Mouse (Mus musculus) heart, adult 11 months (tissue): ENCODE measurements around the gene Astn2.
A peak's percentile ranks its signal among the peaks of the same experiment; 100 is the strongest.

Source experiments
- DNase-seq: peaks from one replicate; pipeline ENCODE4 v3.0.0; 2022

Gene Astn2

GRCm38 (mm10) chr4:66158714-66159113, 245.7 kb downstream of the Astn2 start:
- no peak for DNase-seq

DNA sequence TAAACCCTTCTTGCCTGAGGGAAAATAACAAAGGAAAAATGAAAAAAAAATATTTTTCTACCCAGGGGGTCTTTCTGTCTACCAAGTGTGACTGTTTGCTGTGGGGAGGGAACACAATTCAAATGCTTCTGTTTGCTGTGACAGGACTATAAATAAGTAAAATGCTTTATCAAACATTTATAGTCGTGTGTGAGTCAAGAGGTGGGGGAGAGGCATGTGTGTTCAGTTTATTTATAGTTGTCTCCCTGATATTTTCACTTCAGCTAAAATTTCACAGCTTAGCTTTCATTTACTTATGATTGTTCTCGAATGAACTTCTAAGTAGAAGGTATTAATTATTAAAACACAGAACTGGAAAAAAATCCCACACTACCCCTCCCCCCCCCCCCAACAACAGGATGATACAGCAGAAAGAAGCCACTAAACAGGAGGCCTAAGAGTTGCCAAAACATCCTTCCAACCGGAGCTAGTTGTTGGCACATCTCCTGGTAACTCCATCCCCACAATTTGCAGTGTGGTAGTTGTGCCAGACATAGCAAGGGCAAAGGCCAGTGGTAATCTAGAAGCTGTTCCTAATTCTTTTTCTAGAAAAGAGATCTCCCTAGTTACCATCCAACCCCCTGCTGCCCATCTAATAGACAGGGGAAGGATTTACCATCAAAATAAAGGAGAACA, 246.8 kb downstream of the Astn2 start:
- DNase-seq: peak; percentile 89

DNA sequence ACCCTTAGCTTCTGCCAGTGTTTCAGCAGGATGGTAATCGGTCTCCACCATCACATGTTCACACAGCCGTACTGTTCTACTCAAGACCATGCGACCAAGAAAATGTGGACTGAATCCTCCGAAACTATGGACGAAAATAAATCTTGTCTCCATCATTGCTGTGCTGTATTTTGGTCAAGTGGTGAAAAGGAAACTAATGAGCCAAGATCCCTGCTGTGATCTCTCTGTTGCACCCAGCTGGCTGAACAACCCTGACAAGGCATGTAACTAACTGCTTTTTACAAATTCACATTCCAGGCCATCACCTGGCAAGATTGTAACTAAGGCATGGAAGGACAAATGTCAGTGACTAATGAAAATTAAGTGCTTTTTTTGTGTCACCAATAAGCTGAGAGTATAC, 257.9 kb downstream of the Astn2 start:
- DNase-seq: peak; percentile 66

- DNase-seq: no peak
Measured at GRCm38 (mm10) chr4:66126181-66126580, 278.2 kb downstream of the Astn2 start.

GRCm38 (mm10) chr4:66122766-66123358, 281.5 kb downstream of the Astn2 start:
- no peak for DNase-seq

DNA sequence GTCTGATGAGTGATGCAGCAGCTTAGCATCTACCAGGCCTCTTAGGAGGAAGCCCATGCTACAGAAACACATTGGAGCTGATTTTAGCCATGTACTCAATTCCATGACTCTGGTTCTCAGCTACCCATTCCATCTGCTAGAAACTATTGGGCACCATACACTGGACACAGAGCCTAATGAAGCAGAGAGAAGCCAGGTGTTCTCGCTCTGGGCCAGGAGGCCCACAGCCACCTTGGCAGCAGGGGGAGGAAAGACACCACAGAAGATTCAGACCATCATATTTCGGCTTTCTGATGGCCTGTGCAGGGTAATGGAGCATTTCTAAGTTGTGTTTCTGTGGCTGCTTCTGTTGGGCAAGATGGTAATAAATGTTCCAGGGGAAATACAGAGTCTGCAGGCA, 290.2 kb downstream of the Astn2 start:
- no peak for DNase-seq

GRCm38 (mm10) chr4:66102037-66102436, 302.4 kb downstream of the Astn2 start:
- no peak for DNase-seq

- DNase-seq: no peak
Measured at GRCm38 (mm10) chr4:66097629-66098028, 306.8 kb downstream of the Astn2 start.

DNA sequence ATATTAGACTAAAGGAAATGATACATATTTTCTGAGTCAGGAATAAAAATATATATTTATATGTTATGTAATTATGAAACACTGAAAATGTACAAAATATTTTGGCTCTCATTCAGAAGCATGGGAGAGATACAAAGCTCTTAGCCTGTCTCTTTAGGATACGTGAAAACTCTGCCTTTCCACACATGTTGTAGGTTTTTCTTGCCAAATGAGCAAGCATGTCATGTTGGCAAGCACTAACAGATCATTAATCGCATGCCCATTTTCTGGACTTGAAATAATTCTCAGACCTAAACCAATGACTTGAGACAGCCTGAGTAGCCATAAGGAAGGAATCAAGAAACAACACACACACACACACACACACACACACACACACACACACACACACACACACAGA, 308.3 kb downstream of the Astn2 start:
- DNase-seq: no peak

DNA sequence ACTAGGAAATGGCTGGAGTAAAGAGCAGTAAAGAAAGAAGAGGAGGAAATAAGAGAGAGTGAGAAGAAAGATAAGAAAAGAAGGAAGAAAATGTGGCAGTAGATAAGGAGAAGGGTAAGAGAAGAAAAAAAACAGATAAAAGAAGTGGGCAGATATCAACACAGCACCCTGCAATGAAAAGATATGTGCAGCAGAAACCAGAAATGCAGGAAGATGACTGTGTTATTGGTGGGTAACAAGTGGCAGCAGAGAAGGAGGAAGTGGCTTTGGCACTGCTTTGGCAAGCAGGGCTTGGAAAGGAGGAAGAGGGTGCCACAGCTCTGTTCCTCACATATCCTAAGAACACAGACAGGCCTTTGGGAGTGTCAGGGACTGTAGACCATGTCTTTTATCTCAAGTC, 347.2 kb downstream of the Astn2 start:
- DNase-seq: peak; percentile 27

GRCm38 (mm10) chr4:66055690-66056089, 348.7 kb downstream of the Astn2 start:
- DNase-seq: peak; percentile 31

GRCm38 (mm10) chr4:66043014-66043672, 361.3 kb downstream of the Astn2 start:
- DNase-seq: no peak

DNA sequence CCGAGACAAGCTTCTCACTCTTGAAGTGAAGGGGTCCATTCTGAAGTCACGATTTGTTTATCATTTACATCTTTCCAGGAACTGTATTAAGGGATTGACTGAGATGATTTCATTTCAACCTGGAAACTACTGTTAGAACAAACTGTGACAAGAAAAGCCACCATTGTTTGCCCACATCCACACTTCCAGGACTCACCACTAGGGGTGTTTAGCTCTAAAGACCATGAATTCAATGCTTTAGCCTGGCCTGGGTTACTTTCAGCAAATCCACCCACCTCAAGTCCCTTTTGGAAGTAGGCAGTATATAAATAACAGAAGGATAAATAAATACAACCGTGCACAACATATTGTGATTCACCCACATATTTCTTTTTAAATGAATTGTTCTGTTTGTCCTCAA, 370.6 kb downstream of the Astn2 start:
- DNase-seq: peak; percentile 60

DNA sequence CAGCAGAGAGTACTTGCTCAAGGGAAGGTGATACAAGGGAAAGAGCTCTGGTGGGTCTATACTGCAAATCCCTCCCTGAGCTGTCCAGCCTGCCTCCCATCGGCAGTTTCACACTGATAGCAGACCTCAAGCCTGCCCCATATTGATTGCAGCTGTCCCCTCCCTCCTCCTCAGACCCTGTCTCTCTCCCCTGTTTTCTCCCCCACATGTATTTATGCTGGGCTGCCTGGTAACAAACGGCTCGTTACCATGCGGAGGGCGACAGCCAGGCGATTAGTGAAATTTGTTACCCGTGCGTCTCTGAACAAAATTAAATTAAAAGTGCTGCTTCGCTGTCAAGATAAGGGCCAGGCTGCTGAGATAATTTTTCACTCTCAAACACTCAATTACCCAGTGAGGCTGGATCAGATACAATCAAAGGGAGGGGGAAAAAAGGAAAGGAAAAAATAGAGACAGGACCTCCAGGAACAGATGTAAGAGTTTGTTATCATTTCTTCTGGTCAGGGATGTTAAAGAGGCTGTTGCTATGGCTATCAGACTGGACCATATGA, 373.0 kb downstream of the Astn2 start:
- DNase-seq: peak; percentile 45

GRCm38 (mm10) chr4:66029901-66030300, 374.5 kb downstream of the Astn2 start:
- DNase-seq: no peak

GRCm38 (mm10) chr4:66027866-66028265, 376.5 kb downstream of the Astn2 start:
- DNase-seq: peak; percentile 52

DNA sequence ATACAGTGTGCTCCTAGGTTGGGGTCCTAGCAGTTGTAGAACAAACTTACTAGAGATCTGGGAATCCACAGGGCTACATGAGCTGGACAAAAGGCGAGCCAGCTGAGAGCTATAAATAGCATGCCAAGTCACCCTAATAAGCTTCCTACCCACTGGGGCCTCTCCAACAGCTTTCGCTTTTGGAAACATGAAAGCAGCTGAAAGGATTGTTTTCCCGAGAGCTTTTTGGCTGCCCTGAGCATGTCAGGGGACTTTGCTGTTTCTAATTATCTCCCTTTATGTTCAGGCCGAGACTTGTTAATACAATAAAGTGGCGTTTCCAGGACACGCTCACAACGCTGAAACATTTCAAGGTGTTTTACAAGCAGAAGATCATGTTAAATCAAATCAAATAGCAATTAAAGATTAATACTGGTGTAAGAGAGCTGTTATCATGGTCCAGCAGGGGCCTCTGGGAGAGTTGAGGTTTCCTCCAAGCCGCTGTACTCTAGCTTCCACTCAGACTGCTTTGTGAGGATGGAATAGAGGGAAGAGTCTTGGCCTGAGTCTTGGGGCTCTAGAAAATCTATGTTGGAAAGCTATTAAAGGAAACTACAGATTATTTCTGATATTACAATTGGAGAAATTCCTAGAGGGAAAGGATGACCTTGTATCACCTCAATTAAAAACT, 378.9 kb downstream of the Astn2 start:
- DNase-seq: peak; percentile 95

GRCm38 (mm10) chr4:66002936-66003335, 401.5 kb downstream of the Astn2 start:
- DNase-seq: no peak

DNA sequence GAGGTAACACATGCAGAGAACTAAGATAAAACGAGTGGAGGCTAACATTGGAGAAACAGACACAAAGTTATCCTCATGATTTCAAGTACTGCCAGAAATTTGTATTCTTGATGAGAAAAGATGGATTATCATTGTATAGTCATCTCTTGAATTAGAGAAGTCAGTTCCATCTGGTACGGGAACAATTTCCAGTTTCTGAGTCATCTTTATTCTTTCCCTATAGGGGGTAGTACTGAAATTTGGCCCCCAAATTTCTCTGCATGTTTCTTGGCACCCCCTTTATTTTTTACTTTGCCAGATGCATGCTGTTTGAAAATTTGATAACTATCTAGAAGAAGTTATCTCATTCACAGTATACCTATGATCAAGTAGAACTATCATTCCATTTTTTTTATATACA, 420.8 kb downstream of the Astn2 start:
- no peak for DNase-seq

- DNase-seq: no peak
Measured at GRCm38 (mm10) chr4:65982882-65983281, 421.5 kb downstream of the Astn2 start.

DNA sequence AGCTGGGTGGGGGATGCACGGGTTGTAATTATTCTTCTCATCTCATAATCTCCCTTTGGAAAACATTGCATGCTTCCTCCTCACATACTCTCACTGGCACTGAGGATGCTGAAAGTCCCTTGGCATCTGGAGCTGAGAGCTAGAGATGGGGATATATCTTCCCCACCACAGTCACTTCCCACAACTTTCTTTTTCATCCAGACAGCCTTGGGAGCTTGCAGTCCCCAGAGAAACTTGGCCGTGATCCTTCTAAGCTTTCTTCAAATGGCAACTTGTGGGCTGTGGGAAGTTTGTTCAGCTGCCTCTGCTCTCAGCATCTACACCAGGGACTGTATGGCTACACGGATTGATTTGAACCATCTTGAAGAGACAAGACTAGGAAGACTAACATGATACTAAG, 428.2 kb downstream of the Astn2 start:
- no peak for DNase-seq

DNA sequence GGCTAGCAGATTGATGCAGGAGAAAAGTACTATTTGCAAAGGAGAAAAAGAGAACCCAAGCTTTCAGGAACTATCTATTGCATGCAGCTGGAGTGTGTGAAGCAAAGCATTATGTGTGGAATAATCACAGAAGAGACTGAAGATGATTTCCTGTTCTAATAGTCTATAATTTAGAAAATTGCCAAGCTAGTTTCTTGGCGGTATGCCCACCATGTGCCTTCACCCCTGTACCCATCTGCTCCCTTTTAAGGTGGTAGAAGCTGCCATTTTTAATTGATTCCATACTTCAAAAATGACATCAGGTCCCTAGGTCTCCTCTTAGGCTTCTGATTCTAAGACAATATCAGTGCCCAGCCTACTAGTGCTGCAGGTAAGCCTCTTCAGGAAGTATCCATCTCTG, 432.0 kb downstream of the Astn2 start:
- DNase-seq: no peak

DNA sequence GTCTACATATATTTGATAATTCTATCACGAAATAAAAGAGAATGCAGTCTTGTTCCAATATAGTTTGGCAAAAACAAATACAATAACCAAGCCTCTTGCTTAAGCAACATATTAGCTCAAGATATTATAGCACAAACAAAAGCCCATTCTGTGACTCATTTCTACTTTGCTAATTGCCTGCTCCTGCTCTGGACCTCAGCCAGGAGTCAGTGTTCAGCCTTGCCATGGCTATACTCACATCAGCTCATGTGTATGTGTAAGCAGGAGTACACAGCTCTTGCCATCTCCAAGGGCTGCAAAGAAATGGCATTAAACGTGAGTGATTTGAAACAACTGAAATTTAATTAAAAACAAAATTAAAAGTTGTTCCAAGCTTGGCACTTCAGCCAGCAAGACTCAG, 435.1 kb downstream of the Astn2 start:
- no peak for DNase-seq

- DNase-seq: no peak
Measured at GRCm38 (mm10) chr4:65964604-65965003, 439.8 kb downstream of the Astn2 start.
